Mouse (Mus musculus) midbrain, embryonic 12.5 days (tissue): ENCODE measurements at regions not wholly inside any gene's neighbourhood (a gene's known extent, or its start where the extent isn't known, plus 50 kb on each side); places are given as distances from the start of the nearest gene placed in this dataset.

ENCODE experiments used
- ATAC-seq: fragments of 200-750 bp; cut with Nextera tagmentation; 2 replicates; pipeline ENCODE4 v1.8.0; 2017; ENCODE audit warnings: low read depth, moderate TSS enrichment, moderate library complexity; ENCODE audit not compliant: low FRiP score
- H3K27ac ChIP-seq: fragments of 300-500 bp; sonication (generic); replicated peaks from 2 replicates; pipeline ENCODE4 v1.5.1; 2016; ENCODE audit warnings: mild to moderate bottlenecking
- H3K27me3 ChIP-seq: fragments of 300-500 bp; sonication (generic); 2 replicates; pipeline ENCODE4 v1.6.1; 2016; ENCODE audit warnings: mild to moderate bottlenecking
- H3K36me3 ChIP-seq: fragments of 300-500 bp; sonication (generic); 2 replicates; pipeline ENCODE4 v1.6.1; 2016
- H3K4me1 ChIP-seq: fragments of 300-500 bp; sonication (generic); 2 replicates; pipeline ENCODE4 v1.6.1; 2016
- H3K4me2 ChIP-seq: fragments of 300-500 bp; sonication (generic); replicated peaks from 2 replicates; pipeline ENCODE4 v1.6.1; 2016; ENCODE audit warnings: mild to moderate bottlenecking, moderate library complexity
- H3K4me3 ChIP-seq: fragments of 300-500 bp; sonication (generic); 2 replicates; pipeline ENCODE4 v1.5.1; 2016; ENCODE audit warnings: mild to moderate bottlenecking
- H3K9ac ChIP-seq: fragments of 300-500 bp; sonication (generic); replicated peaks from 2 replicates; pipeline ENCODE4 v1.6.1; 2016; ENCODE audit warnings: mild to moderate bottlenecking, moderate library complexity
- H3K9me3 ChIP-seq: fragments of 300-500 bp; sonication (generic); 2 replicates; pipeline ENCODE4 v1.6.1; 2016; ENCODE audit warnings: mild to moderate bottlenecking
- WGBS: fragments of 180-500 bp; shearing (Covaris S2); methylation state at CpG from one replicate; pipeline ENCODE4 v1.1.7; 2016; 5-methylcytosine and 5-hydroxymethylcytosine counted together

- Histone ChIP-seq H3K4me2 (no peak overlapping the region), H3K27ac (no peak overlapping the region), H3K9ac (no peak overlapping the region), H3K36me3 (no peaks in the 10 kb centered on the region), H3K9me3 (no peaks in the 10 kb centered on the region), H3K27me3 (no peaks in the 10 kb centered on the region), H3K4me3 (no peak overlapping the region), H3K4me1 (no peaks in the 10 kb centered on the region)
- ATAC-seq = no peak
- WGBS = 68% methylated on average over 2 of the region's 2 CpGs
These were observed 55.2 kb upstream of the Rcn1 start for GRCm38 (mm10) chr2:105454353-105454752.

DNA sequence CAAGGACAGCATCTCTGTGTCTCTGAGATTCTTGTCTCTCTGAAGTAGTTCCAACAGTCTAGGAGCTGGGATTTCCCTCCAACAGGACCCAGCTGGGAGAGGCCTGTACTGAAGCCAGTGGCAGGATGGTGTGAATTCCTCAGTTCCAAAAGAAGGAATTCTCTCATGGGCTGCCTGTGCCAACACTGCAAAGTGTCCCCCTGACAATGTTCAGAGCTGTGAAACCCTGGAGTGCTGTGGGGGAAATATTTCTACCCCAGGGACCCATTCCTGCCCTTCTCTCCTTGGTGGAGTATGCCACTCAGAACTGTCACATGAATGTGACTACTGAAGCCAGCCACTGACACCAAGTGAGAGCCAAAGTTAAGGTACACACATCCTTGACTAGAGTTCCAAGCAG is 55.7 kb upstream of the Rcn1 start:
- Histone ChIP-seq H3K9ac (no peak overlapping the region), H3K4me3 (no peak overlapping the region), H3K27me3 (no peaks in the 10 kb centered on the region), H3K4me1 (no peaks in the 10 kb centered on the region), H3K27ac (no peak overlapping the region), H3K36me3 (no peaks in the 10 kb centered on the region), H3K4me2 (no peak overlapping the region), H3K9me3 (no peaks in the 10 kb centered on the region)
- ATAC-seq = no peak

GRCm38 (mm10) chr2:105458643-105459042 is 59.5 kb upstream of the Rcn1 start:
- Histone ChIP-seq H3K4me3 (no peak overlapping the region), H3K4me1 (no peaks in the 10 kb centered on the region), H3K9ac (no peak overlapping the region), H3K4me2 (no peak overlapping the region), H3K9me3 (no peaks in the 10 kb centered on the region), H3K36me3 (no peaks in the 10 kb centered on the region), H3K27ac (no peak overlapping the region), H3K27me3 (peaks cover 6% of the 10 kb centered on the region; the same call in 1 of the 2 replicates)
- ATAC-seq = no peak
- 87% methylated on average over 4 of the region's 4 CpGs for WGBS

DNA sequence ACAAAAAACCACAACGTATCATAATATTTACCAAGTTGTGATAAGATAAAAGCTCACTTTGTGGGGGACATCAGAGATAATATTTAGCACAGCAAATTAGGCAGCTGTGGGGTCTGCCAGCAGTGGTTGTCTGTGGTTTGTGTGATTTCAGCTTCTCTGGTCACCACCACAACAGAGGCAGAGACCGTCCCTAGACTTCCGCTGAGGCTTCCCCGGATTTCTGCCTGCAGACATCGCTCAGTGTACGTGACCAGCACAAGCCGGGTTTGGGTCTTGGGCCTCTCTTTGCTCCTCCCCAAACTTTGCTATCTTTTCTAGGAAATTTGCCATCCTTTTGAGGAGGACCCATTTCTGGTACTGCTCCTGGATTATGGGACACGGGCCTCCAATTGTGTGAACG is 60.4 kb upstream of the Rcn1 start:
- Histone ChIP-seq H3K4me3 (no peak overlapping the region), H3K4me1 (no peaks in the 10 kb centered on the region), H3K27me3 (peaks cover 11% of the 10 kb centered on the region; the same call in 1 of the 2 replicates), H3K27ac (no peak overlapping the region), H3K36me3 (no peaks in the 10 kb centered on the region), H3K4me2 (no peak overlapping the region), H3K9ac (no peak overlapping the region), H3K9me3 (no peaks in the 10 kb centered on the region)
- 70% methylated on average over 9 of the region's 9 CpGs for WGBS
- no peak for ATAC-seq

- no peak overlapping the region for H3K4me3 ChIP-seq
- no peaks in the 10 kb centered on the region for H3K4me1 ChIP-seq
- no peak overlapping the region for H3K4me2 ChIP-seq
- WGBS = 85% methylated on average over 6 of the region's 6 CpGs
- peaks cover 28% of the 10 kb centered on the region for H3K27me3 ChIP-seq
- no peaks in the 10 kb centered on the region for H3K36me3 ChIP-seq
- H3K9me3 ChIP-seq = no peaks in the 10 kb centered on the region
- H3K27ac ChIP-seq = no peak overlapping the region
- no peak for ATAC-seq
- H3K9ac ChIP-seq = no peak overlapping the region
These were observed 66.5 kb upstream of the Rcn1 start for GRCm38 (mm10) chr2:105465630-105466029.

DNA sequence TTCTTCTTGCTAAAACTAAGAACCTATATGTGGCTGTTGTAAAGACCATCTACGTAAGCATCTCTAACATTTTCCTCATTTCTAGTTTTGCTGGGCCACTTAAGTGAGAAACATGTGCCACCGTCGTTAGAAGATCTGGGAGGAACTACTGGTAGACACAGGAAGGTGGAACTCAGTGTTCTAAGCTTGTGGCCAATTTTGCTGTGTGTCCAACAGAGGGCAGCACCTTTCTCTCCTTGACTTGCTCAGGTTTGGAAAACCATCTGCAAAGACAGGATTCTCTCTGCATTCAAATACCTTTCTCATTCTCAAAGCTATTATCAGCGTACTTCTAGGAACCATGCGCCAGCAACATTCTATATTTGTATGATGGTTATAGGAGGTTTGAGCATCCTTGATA is 69.8 kb upstream of the Rcn1 start:
- peaks cover 20% of the 10 kb centered on the region for H3K27me3 ChIP-seq
- H3K4me2 ChIP-seq = no peak overlapping the region
- H3K9ac ChIP-seq = no peak overlapping the region
- no peak overlapping the region for H3K27ac ChIP-seq
- 37% methylated on average over 5 of the region's 5 CpGs for WGBS
- no peaks in the 10 kb centered on the region for H3K36me3 ChIP-seq
- no peaks in the 10 kb centered on the region for H3K9me3 ChIP-seq
- no peak overlapping the region for H3K4me3 ChIP-seq
- no peaks in the 10 kb centered on the region for H3K4me1 ChIP-seq
- ATAC-seq = no peak

GRCm38 (mm10) chr2:105476028-105476677 is 77.0 kb upstream of the Rcn1 start:
- Histone ChIP-seq H3K36me3 (no peaks in the 10 kb centered on the region), H3K4me3 (no peak overlapping the region), H3K4me2 (no peak overlapping the region), H3K4me1 (no peaks in the 10 kb centered on the region), H3K9me3 (no peaks in the 10 kb centered on the region), H3K27ac (no peak overlapping the region), H3K9ac (no peak overlapping the region), H3K27me3 (0 out of 2 replicates have a peak, but pooled peaks cover 2% of the 10 kb centered on the region)
- 77% methylated on average over 7 of the region's 7 CpGs for WGBS
- peak; percentile 19; the same call in 1 of the 2 replicates for ATAC-seq

DNA sequence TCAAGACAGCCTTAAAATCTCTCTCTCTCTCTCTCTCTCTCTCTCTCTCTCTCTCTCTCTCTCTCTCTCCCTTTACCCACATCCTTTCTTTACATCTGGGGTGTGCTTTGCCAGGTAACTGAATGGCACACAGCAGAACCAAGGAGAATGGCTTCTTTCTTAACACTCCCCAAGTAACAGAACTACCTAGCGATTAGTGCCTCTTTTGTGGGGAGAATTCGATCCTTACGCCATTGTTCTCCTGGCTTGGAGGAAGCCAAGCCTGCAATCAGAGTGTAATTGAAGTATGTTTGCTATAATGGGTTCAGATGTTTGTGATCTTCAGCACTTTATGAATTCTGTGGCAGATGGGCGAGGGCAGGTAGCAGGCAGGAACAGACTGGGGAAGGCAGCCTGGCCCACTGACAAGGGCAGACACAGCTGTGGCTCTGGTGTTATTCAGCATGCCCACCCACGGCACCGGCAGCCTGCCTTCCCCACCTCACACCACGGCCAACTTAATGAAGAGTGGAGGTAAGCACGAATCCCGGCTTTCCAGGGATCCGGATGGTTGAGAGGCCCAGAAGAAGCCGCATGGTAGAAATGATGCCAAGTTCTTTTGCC is 83.0 kb upstream of the Rcn1 start:
- Histone ChIP-seq H3K4me2 (no peak overlapping the region), H3K27ac (no peak overlapping the region), H3K9ac (no peak overlapping the region), H3K27me3 (0 out of 2 replicates have a peak, but pooled peaks cover 4% of the 10 kb centered on the region), H3K9me3 (no peaks in the 10 kb centered on the region), H3K4me3 (no peak overlapping the region), H3K36me3 (no peaks in the 10 kb centered on the region), H3K4me1 (peaks cover 4% of the 10 kb centered on the region; the same call in 1 of the 2 replicates)
- 72% methylated on average over 11 of the region's 11 CpGs for WGBS
- ATAC-seq = no peak

GRCm38 (mm10) chr2:105484496-105484895 is 85.4 kb upstream of the Rcn1 start:
- ATAC-seq = no peak
- H3K9ac ChIP-seq = no peak overlapping the region
- H3K4me3 ChIP-seq = no peak overlapping the region
- H3K4me2 ChIP-seq = no peak overlapping the region
- peaks cover 4% of the 10 kb centered on the region; the same call in 1 of the 2 replicates for H3K4me1 ChIP-seq
- no peak overlapping the region for H3K27ac ChIP-seq
- H3K27me3 ChIP-seq = 0 out of 2 replicates have a peak, but pooled peaks cover 4% of the 10 kb centered on the region
- no peaks in the 10 kb centered on the region for H3K9me3 ChIP-seq
- H3K36me3 ChIP-seq = no peaks in the 10 kb centered on the region
- 76% methylated on average over 3 of the region's 3 CpGs for WGBS

- H3K36me3 ChIP-seq = no peaks in the 10 kb centered on the region
- H3K9ac ChIP-seq = no peak overlapping the region
- no peak for ATAC-seq
- WGBS = 89% methylated on average over 8 of the region's 8 CpGs
- 0 out of 2 replicates have a peak, but pooled peaks cover 4% of the 10 kb centered on the region for H3K27me3 ChIP-seq
- H3K27ac ChIP-seq = no peak overlapping the region
- H3K4me2 ChIP-seq = no peak overlapping the region
- H3K4me3 ChIP-seq = no peak overlapping the region
- H3K4me1 ChIP-seq = peaks cover 4% of the 10 kb centered on the region; the same call in 1 of the 2 replicates
- no peaks in the 10 kb centered on the region for H3K9me3 ChIP-seq
These were observed 86.2 kb upstream of the Rcn1 start for GRCm38 (mm10) chr2:105485286-105485685.

GRCm38 (mm10) chr2:105495796-105496195 is 96.7 kb upstream of the Rcn1 start:
- Histone ChIP-seq H3K9ac (no peak overlapping the region), H3K9me3 (no peaks in the 10 kb centered on the region), H3K27me3 (no peaks in the 10 kb centered on the region), H3K4me1 (no peaks in the 10 kb centered on the region), H3K4me3 (no peak overlapping the region), H3K27ac (no peak overlapping the region), H3K4me2 (no peak overlapping the region), H3K36me3 (no peaks in the 10 kb centered on the region)
- 90% methylated on average over 13 of the region's 13 CpGs for WGBS
- ATAC-seq = no peak

- 61% methylated on average over 2 of the region's 2 CpGs for WGBS
- Histone ChIP-seq H3K36me3 (no peaks in the 10 kb centered on the region), H3K27me3 (0 out of 2 replicates have a peak, but pooled peaks cover 6% of the 10 kb centered on the region)
These were observed 105.1 kb upstream of the Rcn1 start for GRCm38 (mm10) chr2:105504197-105504596.

More at GRCm38 (mm10) chr2:105504197-105504596, 105.1 kb upstream of the Rcn1 start:
- no peaks in the 10 kb centered on the region for H3K9me3 ChIP-seq
- H3K9ac ChIP-seq = no peak overlapping the region
- no peak overlapping the region for H3K4me3 ChIP-seq
- H3K27ac ChIP-seq = no peak overlapping the region
- ATAC-seq = no peak
- no peak overlapping the region for H3K4me2 ChIP-seq
- H3K4me1 ChIP-seq = no peaks in the 10 kb centered on the region
